Mouse (Mus musculus) liver, adult (tissue): ENCODE measurements around the gene Cpt2.
A peak's percentile ranks its signal among the peaks of the same experiment; 100 is the strongest.

ENCODE experiments used
- GATA4 ChIP-seq: IDR thresholded peaks from 2 replicates; pipeline ENCODE4 v1.6.1; 2014; ENCODE audit warnings: mild to moderate bottlenecking, low read length; ENCODE audit not compliant: insufficient replicate concordance

Cpt2 gene

GRCm38 (mm10) chr4:107923145-107923802, at the start of gene Cpt2:
Gene Cpt2, minus strand, starts transcription at chr4:107923610.
- TF ChIP-seq GATA4, result peak; percentile 90; the same call in 1 of the 2 replicates

- TF ChIP-seq GATA4, result no peak
Observed at GRCm38 (mm10) chr4:107971162-107971561, 47.8 kb upstream of the Cpt2 start.

GRCm38 (mm10) chr4:107969781-107970180, 46.4 kb upstream of the Cpt2 start:
- TF ChIP-seq GATA4, result no peak

DNA sequence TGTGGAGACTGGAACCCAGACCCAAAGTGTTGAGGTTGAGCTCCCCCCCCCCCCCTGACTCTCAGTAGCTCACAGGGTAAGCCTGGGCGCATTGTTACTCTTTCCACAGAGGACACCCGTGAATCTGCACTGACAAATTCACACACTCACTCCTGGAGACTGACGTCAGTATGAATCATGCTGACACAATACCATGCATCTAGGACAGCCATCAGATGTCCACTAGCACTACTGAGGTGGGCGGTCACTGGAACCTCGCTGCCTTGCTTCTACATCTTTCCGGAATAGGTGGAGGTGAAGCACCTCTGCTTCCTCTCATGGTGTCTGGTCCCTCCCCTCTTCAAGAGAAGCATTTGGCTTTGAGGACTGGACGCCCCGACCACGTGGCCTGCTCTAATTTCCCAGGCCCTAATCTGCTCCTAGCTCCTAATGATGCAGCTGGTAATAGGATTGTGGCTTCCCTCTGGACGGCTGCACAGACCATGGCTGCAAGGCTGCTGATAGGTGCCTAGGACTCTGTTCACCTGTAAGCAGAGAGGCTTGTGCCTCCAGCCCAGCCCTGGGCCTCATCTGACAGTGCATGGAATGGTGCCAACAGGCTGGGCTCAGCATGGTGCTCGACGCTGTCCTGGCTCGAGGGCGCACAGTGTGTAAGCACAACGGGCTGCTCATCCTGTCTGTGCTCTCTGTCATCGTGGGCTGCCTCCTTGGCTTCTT, 44.7 kb upstream of the Cpt2 start, which contains the start of gene Slc1a7:
TSS of gene Slc1a7 (plus strand) at position 367 of the 717 bp plus-strand sequence.
- no peak for TF ChIP-seq GATA4

DNA sequence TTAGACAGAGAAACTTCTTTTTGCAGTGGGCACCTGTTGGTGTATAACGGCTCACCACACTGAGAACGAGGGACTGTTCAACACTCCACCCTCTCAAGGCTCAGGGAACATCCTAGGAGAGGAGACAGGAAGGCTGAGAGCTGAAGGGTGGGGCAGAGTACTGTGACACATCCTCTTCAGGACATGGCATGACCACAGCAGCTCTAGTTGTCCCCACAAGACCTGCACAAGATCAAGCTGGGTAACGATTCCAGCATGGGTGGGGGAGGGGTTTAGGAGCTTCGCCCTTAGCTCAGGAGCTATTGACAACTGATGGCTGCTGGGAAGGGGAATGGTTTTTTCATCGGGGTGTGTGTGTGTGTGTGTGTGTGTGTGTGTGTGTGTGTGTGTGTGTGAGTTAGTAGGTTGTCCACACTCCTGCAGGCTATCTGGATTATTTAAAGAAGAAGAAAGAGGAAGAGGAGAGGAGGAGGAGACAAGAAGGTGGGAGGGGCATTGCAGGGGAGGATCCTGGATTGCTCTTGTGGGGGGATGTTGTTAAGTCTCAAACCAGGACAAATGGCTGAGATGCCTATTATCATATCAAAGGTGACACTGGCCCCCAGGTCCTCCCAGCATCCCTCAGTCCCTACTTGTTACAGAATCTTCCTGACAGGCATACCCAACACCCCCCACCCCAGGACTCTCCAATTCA, 43.2 kb upstream of the Cpt2 start:
- no peak for TF ChIP-seq GATA4

DNA sequence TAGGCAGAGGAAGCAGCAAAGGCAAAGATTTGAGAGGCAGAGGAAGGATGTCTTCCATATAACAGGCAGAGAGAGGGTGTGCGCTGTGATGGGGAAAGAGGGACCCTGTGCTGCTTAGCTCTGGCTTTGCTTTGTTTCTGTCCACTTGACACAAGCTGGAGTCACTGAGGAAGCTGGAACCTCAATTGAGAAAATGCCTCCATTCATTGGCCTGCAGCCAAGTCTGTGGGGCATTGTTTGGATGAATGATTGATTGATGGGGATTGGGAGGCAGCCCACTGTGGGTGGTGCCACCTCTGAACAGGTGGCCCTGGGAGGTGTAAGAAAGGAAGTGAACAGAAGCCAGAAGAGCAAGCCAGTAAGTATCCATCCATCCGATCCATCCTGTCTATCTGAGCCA, 39.4 kb upstream of the Cpt2 start:
- TF ChIP-seq GATA4, result no peak

GRCm38 (mm10) chr4:107962044-107962732, 38.8 kb upstream of the Cpt2 start:
- TF ChIP-seq GATA4, result no peak; the same call in 1 of the 2 replicates

- no peak for TF ChIP-seq GATA4
Observed at GRCm38 (mm10) chr4:107958487-107958886, 35.1 kb upstream of the Cpt2 start.

GRCm38 (mm10) chr4:107955691-107956090, 32.3 kb upstream of the Cpt2 start:
- TF ChIP-seq GATA4, result no peak

GRCm38 (mm10) chr4:107952845-107953244, 29.4 kb upstream of the Cpt2 start:
- TF ChIP-seq GATA4, result no peak

- no peak for TF ChIP-seq GATA4
Observed at GRCm38 (mm10) chr4:107949918-107950317, 26.5 kb upstream of the Cpt2 start.

DNA sequence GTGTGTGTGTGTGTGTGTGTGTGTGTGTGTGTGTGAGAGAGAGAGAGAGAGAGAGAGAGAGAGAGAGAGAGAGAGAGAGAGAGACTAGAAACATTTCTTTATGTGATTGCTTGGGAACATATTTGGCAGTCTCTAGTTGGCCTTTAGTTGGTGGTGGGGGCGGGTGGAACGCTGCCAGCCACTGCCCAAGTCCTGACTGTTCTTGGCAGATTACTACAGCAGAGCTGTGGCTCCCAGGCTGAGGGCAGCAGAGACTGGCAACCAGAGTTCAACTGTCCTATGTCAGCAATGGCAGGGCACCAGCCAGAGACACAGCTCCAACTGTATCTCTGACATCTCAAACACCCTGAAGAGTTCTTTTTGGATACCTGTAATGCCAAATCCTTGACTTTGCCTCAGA, 20.7 kb upstream of the Cpt2 start:
- TF ChIP-seq GATA4, result no peak

DNA sequence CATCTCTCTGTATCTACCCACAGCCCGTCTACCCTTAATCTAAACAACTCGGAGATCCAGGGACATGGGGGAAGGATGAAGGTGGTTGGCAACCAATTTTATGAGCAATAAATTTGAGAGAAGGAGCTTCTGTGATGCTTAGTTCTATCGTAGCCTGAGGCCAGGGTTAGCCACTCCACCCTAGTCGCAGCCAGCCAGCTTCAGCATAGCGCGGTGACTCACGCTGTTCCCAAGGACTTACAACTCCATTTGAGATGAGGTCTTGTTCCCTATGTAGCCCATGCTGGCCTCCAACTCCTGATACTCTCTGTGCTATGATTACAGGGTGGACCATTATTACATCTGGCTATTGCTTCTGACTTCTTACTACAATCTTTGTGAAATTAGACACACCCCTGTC, 19.3 kb upstream of the Cpt2 start:
- TF ChIP-seq GATA4, result no peak

DNA sequence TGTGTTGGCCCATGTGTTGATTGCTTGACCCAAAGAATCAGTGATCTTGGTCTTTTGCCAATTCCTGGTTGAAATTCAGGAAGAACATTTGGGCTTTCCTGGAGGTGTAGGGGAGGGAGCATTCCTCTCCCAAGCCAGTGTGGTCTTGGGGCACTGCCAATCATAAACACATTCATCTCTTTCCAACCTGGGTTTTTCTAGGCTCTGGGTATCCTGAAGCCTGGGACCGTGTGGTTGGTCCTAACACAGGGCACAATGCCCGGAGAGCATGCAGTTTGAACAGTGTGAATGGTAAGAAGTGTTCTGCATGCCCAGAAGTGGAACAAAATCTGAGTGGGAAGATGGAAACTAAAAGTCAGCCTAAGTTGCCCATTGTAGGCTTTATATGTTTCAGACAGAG, 14.7 kb upstream of the Cpt2 start:
- TF ChIP-seq GATA4, result no peak

DNA sequence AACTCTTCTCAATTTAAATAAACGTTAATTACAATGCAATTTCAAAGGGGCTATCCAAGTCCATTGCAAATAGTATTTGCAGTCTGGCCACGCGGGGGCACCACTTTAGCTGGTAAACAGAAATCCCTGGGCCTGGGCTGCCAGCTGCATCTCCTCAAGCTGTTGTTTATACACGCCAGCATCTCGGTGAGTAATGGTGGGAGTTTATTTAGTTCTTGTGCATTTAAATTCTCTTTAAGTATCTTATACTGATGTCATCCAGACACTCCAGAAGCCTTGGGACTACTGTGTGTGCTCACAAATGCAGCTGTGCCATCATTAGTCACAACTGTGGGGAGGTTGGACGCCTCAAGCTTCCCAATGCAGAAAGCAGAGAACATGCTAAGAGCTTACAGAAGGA, 13.9 kb upstream of the Cpt2 start:
- TF ChIP-seq GATA4, result no peak
